Mouse (Mus musculus) heart, adult 2 months (tissue): Measurements from ENCODE around the gene Zfp286. TPM values are rescaled to one million over a fixed set of nuclear protein-coding genes. Genes with fewer than 3 reads are reported as not detected.

Experiments
- DNase-seq, 2 experiments: peaks; one replicate each; pipeline ENCODE4 v3.0.0; 2021
- H3K27ac ChIP-seq: fragments of 200-600 bp; 2 replicates; pipeline ENCODE4 v1.8.1; 2022
- H3K27me3 ChIP-seq: fragments of 200-500 bp; 2 replicates; pipeline ENCODE4 v1.6.1; 2012; ENCODE audit warnings: mild to moderate bottlenecking, low read length, inconsistent platforms, mixed read lengths; ENCODE audit not compliant: control insufficient read depth, insufficient read depth
- H3K36me3 ChIP-seq: fragments of 200-500 bp; 2 replicates; pipeline ENCODE4 v1.6.1; 2012; ENCODE audit warnings: low read length, inconsistent platforms; ENCODE audit not compliant: control insufficient read depth, insufficient read depth
- H3K4me1 ChIP-seq: fragments of 200-500 bp; 2 replicates; pipeline ENCODE4 v1.6.1; 2011; ENCODE audit warnings: low read length; ENCODE audit not compliant: control insufficient read depth, insufficient read depth
- H3K4me3 ChIP-seq: fragments of 200-600 bp; 2 replicates; pipeline ENCODE4 v1.8.1; 2022
- H3K79me2 ChIP-seq: fragments of 200-500 bp; replicated peaks from 2 replicates; pipeline ENCODE4 v1.6.1; 2012; ENCODE audit warnings: mild to moderate bottlenecking, inconsistent platforms, low read length, moderate library complexity, mixed read lengths; ENCODE audit not compliant: control insufficient read depth, insufficient read depth
- H3K9ac ChIP-seq: fragments of 200-500 bp; 2 replicates; pipeline ENCODE4 v1.6.1; 2012; ENCODE audit warnings: low read depth, mild to moderate bottlenecking, control low read depth, inconsistent platforms, low read length, mixed read lengths
- CTCF ChIP-seq: fragments of 200-600 bp; IDR thresholded peaks from 2 replicates; pipeline ENCODE4 v1.8.1; 2022; ENCODE audit warnings: antibody characterized with exemption, mild to moderate bottlenecking, moderate library complexity
- EP300 ChIP-seq: fragments of 200-500 bp; IDR thresholded peaks from 2 replicates; pipeline ENCODE4 v1.6.1; 2011; ENCODE audit warnings: low read depth, low read length, control low read depth; ENCODE audit not compliant: insufficient read depth
- POLR2A ChIP-seq: fragments of 200-500 bp; IDR thresholded peaks from 2 replicates; pipeline ENCODE4 v1.6.1; 2011; ENCODE audit warnings: mild to moderate bottlenecking, low read depth, low read length, control low read depth; ENCODE audit not compliant: insufficient read depth
- WGBS: fragments of 180-500 bp; shearing (Covaris S2); methylation state at CpG from one replicate; pipeline ENCODE4 v1.1.7; 2018; 5-methylcytosine and 5-hydroxymethylcytosine counted together
- intact Hi-C: fragments of 180-260 bp; cut with DNase I; formaldehyde crosslinking; loops from one replicate; pipeline ENCODE4 v1.15.1; 2025
- polyA plus RNA-seq: library from polyadenylated mRNA; depleted of rRNA; stranded (reverse); fragments of >200 nt; gene quantifications from 2 replicates; pipeline ENCODE4 v1.2.3, GENCODE M21; 2012; rRNA removed
- total RNA-seq, 2 experiments: library from RNA; stranded (reverse); gene quantifications; 2 replicates each; pipeline ENCODE4 v1.2.3; 2021

Gene Zfp286
- total and polyA plus RNA-seq, 3 experiments: 0.41 to 0.70 (median 0.42) TPM

DNA sequence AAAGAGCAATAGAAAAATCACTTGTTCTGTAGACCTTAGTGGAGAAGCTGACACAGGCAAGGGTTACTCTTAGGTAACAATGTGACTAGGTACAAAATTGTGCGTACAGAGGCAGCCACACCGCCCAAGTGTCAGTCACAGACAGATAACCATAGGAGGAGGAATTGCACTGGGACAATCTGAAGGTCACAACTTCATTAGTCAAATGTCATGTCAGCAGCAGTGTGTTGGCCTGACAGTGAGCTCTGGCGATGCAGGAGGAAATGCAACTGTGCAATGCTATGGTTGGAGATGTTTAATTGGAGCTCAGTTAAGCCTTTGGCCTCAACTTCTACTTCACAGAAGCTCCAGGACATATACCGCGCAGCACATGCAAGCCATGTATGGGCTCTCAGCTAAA is 78.6 kb downstream of the Zfp286 start:
- TF ChIP-seq CTCF (no peak), EP300 (no peak), POLR2A (no peak)
- Histone ChIP-seq H3K4me3 (no peak overlapping the region), H3K27me3 (no peaks in the 10 kb centered on the region), H3K9ac (no peak overlapping the region), H3K4me1 (no peaks in the 10 kb centered on the region), H3K36me3 (no peaks in the 10 kb centered on the region), H3K79me2 (no peaks in the 10 kb centered on the region), H3K27ac (no peak overlapping the region)
- intact Hi-C loops: no loop called here
- no peak for DNase-seq
- WGBS: 70% methylated on average over 5 of the region's 5 CpGs

DNA sequence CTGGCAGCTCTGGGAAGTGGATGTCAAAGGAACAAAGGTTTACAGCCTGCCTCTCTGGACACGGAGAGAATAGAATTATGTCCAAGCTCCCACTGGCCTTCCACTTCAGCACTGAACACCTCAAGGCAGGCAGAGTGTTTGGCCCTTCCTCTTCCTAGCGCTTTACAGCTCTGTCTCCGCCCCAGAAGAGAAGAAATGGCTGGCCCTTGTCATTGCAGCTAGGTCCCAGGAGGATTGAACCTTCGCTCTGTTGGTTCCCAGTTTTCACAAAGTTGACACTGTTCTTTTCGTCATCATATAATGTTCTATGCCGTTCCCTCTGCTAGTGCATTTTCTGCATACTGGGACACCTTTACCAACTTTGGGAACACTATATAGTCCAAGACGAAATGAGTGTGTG is 81.0 kb downstream of the Zfp286 start:
- H3K27ac ChIP-seq: no peak overlapping the region
- H3K27me3 ChIP-seq: no peaks in the 10 kb centered on the region
- no peak for TF ChIP-seq POLR2A
- no peak for TF ChIP-seq EP300
- TF ChIP-seq CTCF: no peak
- DNase-seq: no peak
- no peak overlapping the region for H3K4me3 ChIP-seq
- no peak overlapping the region for H3K9ac ChIP-seq
- H3K79me2 ChIP-seq: no peaks in the 10 kb centered on the region
- intact Hi-C loops: no loop called here
- no peaks in the 10 kb centered on the region for H3K4me1 ChIP-seq
- WGBS: 73% methylated on average over 7 of the region's 7 CpGs
- H3K36me3 ChIP-seq: no peaks in the 10 kb centered on the region

DNA sequence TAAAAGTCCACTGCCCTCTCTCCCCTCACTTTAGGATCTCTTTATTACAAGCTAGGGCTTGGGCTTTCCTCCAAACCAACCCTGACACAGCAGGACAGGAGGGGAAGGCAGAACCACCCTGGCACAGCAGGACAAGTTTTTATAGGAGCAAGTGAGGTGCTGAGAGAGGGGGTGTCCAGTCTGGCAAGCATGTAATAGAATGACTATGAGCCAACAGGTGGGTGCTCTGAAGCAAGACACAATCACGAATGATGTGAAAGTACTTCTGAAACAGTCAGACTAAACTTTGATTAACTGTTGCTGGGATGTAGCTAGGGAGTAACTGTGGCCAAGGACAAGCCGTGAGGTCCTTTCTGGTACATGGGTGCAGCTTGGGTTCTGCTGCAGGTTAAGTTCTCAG is 83.1 kb downstream of the Zfp286 start:
- intact Hi-C loops: no loop called here
- Histone ChIP-seq H3K27ac (no peak overlapping the region), H3K36me3 (no peaks in the 10 kb centered on the region), H3K4me1 (no peaks in the 10 kb centered on the region), H3K4me3 (no peak overlapping the region), H3K27me3 (no peaks in the 10 kb centered on the region), H3K9ac (no peak overlapping the region), H3K79me2 (no peaks in the 10 kb centered on the region)
- TF ChIP-seq POLR2A (no peak), EP300 (no peak), CTCF (no peak)
- WGBS: 92% methylated on average over 2 of the region's 2 CpGs
- DNase-seq: no peak

Other genes starting within 250 kb of the Zfp286 start
- gene Ubb, start 238.3 kb downstream of the Zfp286 start, total RNA-seq: 100 to 1,000 TPM; 626 to 699 TPM
- gene Ubb, start 238.3 kb downstream of the Zfp286 start, polyA plus RNA-seq: 1,026 and 1,119 TPM in 2 replicates
- gene Trpv2, start 215.0 kb downstream of the Zfp286 start, total RNA-seq: 1 to 10 TPM; 2.6 to 3.5 TPM
- gene Trpv2, start 215.0 kb downstream of the Zfp286 start, polyA plus RNA-seq: 4.6 and 5.6 TPM in 2 replicates
- gene Lrrc75a, start 140.9 kb downstream of the Zfp286 start, total RNA-seq: 1 to 10 TPM; 3.3 to 4.2 TPM
- gene Lrrc75a, start 140.9 kb downstream of the Zfp286 start, polyA plus RNA-seq: 6.2 and 9.6 TPM in 2 replicates
- gene Mmgt2, start 140.8 kb downstream of the Zfp286 start, total RNA-seq: 1 to 10 TPM; 5.8 to 8.6 TPM
- gene Mmgt2, start 140.8 kb downstream of the Zfp286 start, polyA plus RNA-seq: 8.7 and 8.9 TPM in 2 replicates
- gene Zfp287, start 57.6 kb downstream of the Zfp286 start, total RNA-seq: 1 to 10 TPM; 1.9 to 2.5 TPM
- 1.4 and 1.9 TPM in 2 replicates for gene Zfp287, start 57.6 kb downstream of the Zfp286 start, polyA plus RNA-seq
- not detected for gene Gm10428, start 36.4 kb downstream of the Zfp286 start, total RNA-seq
- not detected in 2 replicates for gene Gm10428, start 36.4 kb downstream of the Zfp286 start, polyA plus RNA-seq
- 1 to 10 TPM; 6.5 to 7.4 TPM for gene Trim16, start 30.8 kb upstream of the Zfp286 start, total RNA-seq
- 4.0 and 5.9 TPM in 2 replicates for gene Trim16, start 30.8 kb upstream of the Zfp286 start, polyA plus RNA-seq
- under 1 TPM; 0.16 to 0.34 TPM for gene Fbxw10, start 57.6 kb upstream of the Zfp286 start, total RNA-seq
- gene Fbxw10, start 57.6 kb upstream of the Zfp286 start, polyA plus RNA-seq: 0.29 and 0.70 TPM in 2 replicates
- 10 to 100 TPM; 21.9 to 24.5 TPM for gene Tvp23b, start 90.0 kb upstream of the Zfp286 start, total RNA-seq
- 9.7 and 17.7 TPM in 2 replicates for gene Tvp23b, start 90.0 kb upstream of the Zfp286 start, polyA plus RNA-seq
- gene Cdrt4, start 161.7 kb upstream of the Zfp286 start, total RNA-seq: not detected
- gene Cdrt4, start 161.7 kb upstream of the Zfp286 start, polyA plus RNA-seq: 1.4 TPM in 1 of 2 replicates, not detected in the other